Mouse (Mus musculus) liver, postnatal 0 days (tissue): ENCODE results near the gene Brsk2. TPM values are rescaled to one million over a fixed set of nuclear protein-coding genes. Genes with fewer than 3 reads are reported as not detected.
A peak's percentile ranks its signal among the peaks of the same experiment; 100 is the strongest.

Experiments
- ATAC-seq: fragments of 200-750 bp; cut with Nextera tagmentation; 2 replicates; pipeline ENCODE4 v1.8.0; 2017; ENCODE audit warnings: mild to moderate bottlenecking, moderate library complexity
- DNase-seq: peaks from one replicate; pipeline ENCODE4 v3.0.0-alpha.2; 2016
- H3K27ac ChIP-seq: fragments of 300-500 bp; sonication (generic); 2 replicates; pipeline ENCODE4 v1.5.1; 2014; ENCODE audit warnings: antibody characterized with exemption, moderate library complexity, mild to moderate bottlenecking, low read depth
- H3K27me3 ChIP-seq: fragments of 300-500 bp; sonication (generic); 2 replicates; pipeline ENCODE4 v1.6.1; 2014; ENCODE audit warnings: low read length, control low read depth, mixed read lengths; ENCODE audit not compliant: insufficient read depth
- H3K36me3 ChIP-seq: fragments of 300-500 bp; sonication (generic); replicated peaks from 2 replicates; pipeline ENCODE4 v1.6.1; 2014; ENCODE audit warnings: mild to moderate bottlenecking, control low read depth, low read length, moderate library complexity, mixed read lengths; ENCODE audit not compliant: insufficient read depth
- H3K4me1 ChIP-seq: fragments of 300-500 bp; sonication (generic); 2 replicates; pipeline ENCODE4 v1.6.1; 2014; ENCODE audit warnings: antibody characterized with exemption, mild to moderate bottlenecking, control low read depth; ENCODE audit not compliant: insufficient read depth
- H3K4me2 ChIP-seq: fragments of 300-500 bp; sonication (generic); 2 replicates; pipeline ENCODE4 v1.6.1; 2014; ENCODE audit warnings: low read depth, mild to moderate bottlenecking, low read length, moderate library complexity, mixed read lengths
- H3K4me3 ChIP-seq: fragments of 300-500 bp; sonication (generic); 2 replicates; pipeline ENCODE4 v1.5.1; 2014; ENCODE audit warnings: low read depth, low read length
- H3K9ac ChIP-seq: fragments of 300-500 bp; sonication (generic); replicated peaks from 2 replicates; pipeline ENCODE4 v1.6.1; 2014; ENCODE audit warnings: mild to moderate bottlenecking, moderate library complexity
- H3K9me3 ChIP-seq: fragments of 300-500 bp; sonication (generic); 2 replicates; pipeline ENCODE4 v1.6.1; 2016; ENCODE audit warnings: mild to moderate bottlenecking, control low read depth, low read length, mixed read lengths
- CTCF ChIP-seq: sonication (generic); IDR thresholded peaks from 2 replicates; pipeline ENCODE4 v1.5.1; 2016; ENCODE audit warnings: antibody characterized with exemption, low read depth
- EP300 ChIP-seq: IDR thresholded peaks from 2 replicates; pipeline ENCODE4 v1.6.1; 2016; ENCODE audit warnings: antibody characterized with exemption, low read depth, mild to moderate bottlenecking
- WGBS: fragments of 180-500 bp; shearing (Covaris S2); extraction: QIAGEN DNeasy Blood & Tissue Kit; methylation state at CpG from one replicate; pipeline ENCODE4 v1.1.7; 2014; ENCODE audit not compliant: insufficient replicate concordance; 5-methylcytosine and 5-hydroxymethylcytosine counted together
- polyA plus RNA-seq: library from polyadenylated mRNA; unstranded; fragments of >200 nt; fragmentation: Nextera tagmentation; extraction: Ambion mirVana; gene quantifications from 2 replicates; pipeline ENCODE4 v1.2.1, GENCODE M21; 2015

Brsk2 gene
- polyA plus RNA-seq, 1 experiment from 2014 or later, result 0.13 TPM

DNA sequence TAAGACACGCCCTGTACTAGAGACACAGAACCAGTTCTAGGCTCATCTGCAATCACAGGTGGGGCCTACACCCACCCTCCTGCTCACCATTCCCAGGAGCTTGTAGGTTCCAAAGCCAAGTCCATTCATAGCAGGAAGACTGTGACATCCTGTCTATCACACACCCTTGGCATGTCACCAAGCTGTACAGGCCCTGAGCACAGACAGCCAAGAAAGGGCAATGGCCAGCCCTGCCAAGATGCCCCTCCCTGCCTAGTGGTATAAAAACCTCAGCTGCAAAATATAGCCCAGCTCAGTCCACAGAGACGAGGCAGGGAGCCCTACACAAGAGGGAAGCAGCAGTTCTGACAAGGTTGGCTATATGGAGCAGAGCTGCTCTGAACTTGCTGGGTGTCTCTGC is 84.6 kb downstream of the Brsk2 start:
- no peak for DNase-seq
- H3K4me3 ChIP-seq, result no peak overlapping the region
- H3K9me3 ChIP-seq, result no peaks in the 10 kb centered on the region
- H3K36me3 ChIP-seq, result peaks cover 4% of the 10 kb centered on the region; the same call in 1 of the 2 replicates
- no peak overlapping the region for H3K4me2 ChIP-seq
- H3K9ac ChIP-seq, result no peak overlapping the region
- WGBS, result 72% methylated on average over 2 of the region's 2 CpGs
- no peak for TF ChIP-seq EP300
- no peak for TF ChIP-seq CTCF
- H3K4me1 ChIP-seq, result no peaks in the 10 kb centered on the region; the same call in 1 of the 2 replicates
- no peaks in the 10 kb centered on the region for H3K27me3 ChIP-seq
- no peak overlapping the region; the same call in 1 of the 2 replicates for H3K27ac ChIP-seq
- no peak for ATAC-seq

DNA sequence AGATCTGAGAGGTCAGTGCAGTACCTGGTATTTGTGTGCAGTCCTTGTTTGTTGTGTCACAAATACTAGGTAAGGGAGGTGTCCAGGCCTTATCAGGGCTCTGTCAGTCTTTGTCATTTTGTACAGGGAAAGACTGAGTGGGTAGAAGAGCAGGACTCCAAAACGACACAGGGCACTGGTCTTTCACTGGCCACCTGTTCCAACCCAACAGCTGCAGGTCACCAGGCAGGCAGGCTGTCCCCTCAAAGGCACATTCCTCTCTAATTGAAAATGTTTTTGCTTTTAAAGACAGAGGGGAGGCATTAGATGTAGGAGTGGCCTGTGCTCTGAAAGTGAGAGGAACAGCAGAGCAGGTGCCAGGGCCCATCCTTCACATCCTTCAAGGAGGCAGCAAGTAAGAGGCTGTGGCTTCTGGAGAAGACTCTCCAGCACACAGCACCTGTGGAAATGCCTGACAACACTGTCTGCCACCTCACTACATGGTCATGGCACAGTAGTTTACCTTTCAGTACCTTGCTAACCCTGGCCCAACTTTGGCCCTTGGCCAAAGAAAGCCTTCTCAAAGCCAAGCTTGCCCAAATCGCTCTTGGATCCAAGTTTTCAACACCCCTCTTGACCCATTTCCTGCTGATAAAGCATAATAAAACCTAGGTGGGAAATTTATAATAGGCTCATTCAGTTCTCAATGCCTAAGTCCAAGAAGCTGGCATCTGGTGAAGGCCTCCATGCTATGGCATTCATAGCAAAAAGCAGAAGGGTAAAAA is 85.7 kb downstream of the Brsk2 start:
- peaks cover 4% of the 10 kb centered on the region; the same call in 1 of the 2 replicates for H3K36me3 ChIP-seq
- H3K4me2 ChIP-seq, result no peak overlapping the region
- DNase-seq, result no peak
- peaks cover 2% of the 10 kb centered on the region; the same call in 1 of the 2 replicates for H3K4me1 ChIP-seq
- no peak for ATAC-seq
- 70% methylated on average over 2 of the region's 2 CpGs for WGBS
- TF ChIP-seq CTCF (no peak), EP300 (no peak)
- no peaks in the 10 kb centered on the region for H3K27me3 ChIP-seq
- H3K27ac ChIP-seq, result no peak overlapping the region
- H3K4me3 ChIP-seq, result no peak overlapping the region
- H3K9ac ChIP-seq, result no peak overlapping the region
- no peaks in the 10 kb centered on the region for H3K9me3 ChIP-seq

DNA sequence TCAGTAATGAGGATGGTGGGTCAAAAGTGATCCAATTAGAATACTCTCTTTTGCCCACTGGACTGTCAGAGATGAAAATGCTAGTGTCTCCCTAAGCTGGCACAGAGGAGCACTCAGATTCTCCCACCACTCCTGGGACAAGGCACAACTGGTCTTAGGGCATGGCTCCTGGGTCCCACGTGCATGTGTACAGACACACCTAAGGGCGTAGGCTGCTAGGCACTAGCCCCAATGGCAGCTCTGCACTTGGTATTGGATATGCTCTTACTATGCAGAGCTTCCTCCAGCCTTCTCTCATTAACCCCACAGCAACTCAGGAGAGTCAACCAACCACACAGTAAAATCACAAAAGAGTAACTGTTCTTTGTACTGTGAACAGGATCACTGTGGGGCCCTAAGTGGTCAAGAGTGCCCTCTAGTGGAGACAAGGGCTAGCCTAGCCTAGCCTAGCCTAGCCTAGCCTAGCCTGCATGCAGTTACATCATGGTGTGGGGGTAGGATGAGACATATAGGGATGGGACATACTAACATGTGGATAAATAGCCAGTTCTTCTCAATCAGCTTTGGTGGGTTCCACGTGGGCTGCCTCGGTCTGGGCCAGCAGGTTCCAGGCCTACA is 88.1 kb downstream of the Brsk2 start:
- Histone ChIP-seq H3K27ac (no peak overlapping the region), H3K9me3 (no peaks in the 10 kb centered on the region), H3K4me3 (no peak overlapping the region), H3K36me3 (peaks cover 4% of the 10 kb centered on the region; the same call in 1 of the 2 replicates), H3K4me1 (peaks cover 16% of the 10 kb centered on the region), H3K4me2 (no peak overlapping the region), H3K9ac (no peak overlapping the region), H3K27me3 (no peaks in the 10 kb centered on the region)
- WGBS, result 74% methylated on average over 4 of the region's 4 CpGs
- DNase-seq, result peak; percentile 52
- peak; percentile 70 for ATAC-seq
- TF ChIP-seq EP300 (no peak), CTCF (peak; percentile 93)

DNA sequence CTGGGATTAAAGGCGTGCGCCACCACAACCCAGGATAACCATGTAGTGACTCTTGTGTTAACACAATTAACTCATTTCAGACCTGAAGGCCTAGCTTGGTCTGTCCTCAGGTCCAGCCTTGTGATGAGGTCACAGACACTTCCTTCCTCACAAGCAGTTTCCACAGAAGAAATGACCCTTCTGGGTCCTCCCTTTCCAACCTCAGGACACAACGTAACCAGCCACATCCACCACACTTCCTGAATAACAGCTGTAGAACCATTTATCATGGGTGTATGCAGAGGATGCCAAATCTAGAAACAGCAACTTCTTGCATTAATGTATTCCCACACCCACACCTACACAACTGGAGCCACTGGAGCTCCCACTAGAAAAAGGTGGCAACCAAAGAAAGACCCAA is 91.2 kb downstream of the Brsk2 start:
- Histone ChIP-seq H3K4me3 (no peak overlapping the region), H3K9me3 (no peaks in the 10 kb centered on the region), H3K27me3 (no peaks in the 10 kb centered on the region), H3K27ac (no peak overlapping the region), H3K36me3 (no peaks in the 10 kb centered on the region), H3K9ac (no peak overlapping the region), H3K4me1 (peaks cover 26% of the 10 kb centered on the region), H3K4me2 (no peak overlapping the region)
- peak; percentile 52 for TF ChIP-seq EP300
- no peak for TF ChIP-seq CTCF
- 80% methylated on average over 3 of the region's 3 CpGs for WGBS
- ATAC-seq (peak; percentile 23; the same call in 1 of the 2 replicates), DNase-seq (no peak)

DNA sequence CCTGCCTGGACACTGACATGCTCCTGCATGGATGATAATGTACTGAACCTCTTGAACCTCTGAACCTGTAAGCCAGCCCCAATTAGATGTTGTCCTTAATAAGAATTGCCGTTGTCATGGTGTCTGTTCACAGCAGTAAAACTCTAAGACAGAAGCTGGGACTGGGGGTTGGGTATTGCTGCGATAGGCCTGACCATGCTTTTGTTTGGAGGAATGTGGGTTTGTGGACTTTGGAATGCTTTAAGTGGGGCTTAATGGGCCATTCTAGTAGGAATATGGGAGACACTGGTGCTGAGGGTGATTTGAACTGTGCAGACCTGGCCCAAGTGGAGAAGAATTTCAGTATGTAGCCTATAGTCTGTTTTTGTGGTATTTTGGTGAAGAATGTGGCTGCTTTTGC is 95.8 kb downstream of the Brsk2 start:
- ATAC-seq (no peak), DNase-seq (no peak)
- 71% methylated on average over 2 of the region's 2 CpGs for WGBS
- Histone ChIP-seq H3K27ac (no peak overlapping the region), H3K4me2 (no peak overlapping the region), H3K4me3 (no peak overlapping the region), H3K4me1 (peaks cover 25% of the 10 kb centered on the region), H3K27me3 (no peaks in the 10 kb centered on the region), H3K9ac (no peak overlapping the region), H3K36me3 (peaks cover 4% of the 10 kb centered on the region; the same call in 1 of the 2 replicates), H3K9me3 (no peaks in the 10 kb centered on the region)
- no peak for TF ChIP-seq EP300
- TF ChIP-seq CTCF, result no peak

GRCm38 (mm10) chr7:142045932-142046331 is 96.4 kb downstream of the Brsk2 start:
- H3K4me2 ChIP-seq, result no peak overlapping the region
- DNase-seq (no peak), ATAC-seq (no peak)
- no peaks in the 10 kb centered on the region for H3K9me3 ChIP-seq
- TF ChIP-seq EP300 (no peak), CTCF (no peak)
- H3K4me1 ChIP-seq, result peaks cover 23% of the 10 kb centered on the region
- no peak overlapping the region for H3K9ac ChIP-seq
- 61% methylated on average over 1 of the region's 1 CpGs for WGBS
- H3K4me3 ChIP-seq, result no peak overlapping the region
- H3K36me3 ChIP-seq, result peaks cover 4% of the 10 kb centered on the region; the same call in 1 of the 2 replicates
- no peaks in the 10 kb centered on the region for H3K27me3 ChIP-seq
- no peak overlapping the region for H3K27ac ChIP-seq
